Mouse (Mus musculus): ENCODE results near the gene Tbp.

DNA sequence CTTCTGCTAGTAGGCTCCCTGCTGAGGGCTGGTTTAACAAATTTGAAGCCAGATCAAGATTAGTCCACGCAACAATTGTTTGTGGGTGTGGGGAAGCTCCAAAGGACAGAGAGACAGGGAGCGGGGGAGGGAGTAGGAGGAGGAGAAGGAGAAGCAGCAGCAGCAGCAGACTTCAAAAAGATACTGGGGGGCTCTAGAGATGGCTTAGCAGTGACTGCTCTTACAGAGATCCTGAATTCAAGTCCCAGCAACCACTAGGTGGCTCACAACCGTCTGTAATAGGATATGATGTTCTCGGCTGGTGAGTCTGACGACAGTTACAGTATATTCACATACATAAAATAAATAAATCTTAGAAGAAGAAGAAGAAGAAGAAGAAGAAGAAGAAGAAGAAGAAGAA, 30.5 kb downstream of the Tbp start:
- TF ChIP-seq POLR2A (IDR thresholded peaks at IDR 0.05; ENCODE audit: borderline replicate concordance, extremely low read depth, low read depth, low read length) (no peak), CTCF (IDR thresholded peaks at IDR 0.05; ENCODE audit: insufficient read depth, low read length) (no peak)
